Mouse (Mus musculus) myocyte (in vitro differentiated cells): ENCODE measurements around the gene Paqr9. TPM values are rescaled to one million over a fixed set of nuclear protein-coding genes. Genes with fewer than 3 reads are reported as not detected.

Experiments used
- H3K27me3 ChIP-seq: one replicate; pipeline ENCODE4 v1.6.1; 2011; ENCODE audit not compliant: control insufficient read depth, insufficient read depth, insufficient read length
- H3K36me3 ChIP-seq: one replicate; pipeline ENCODE4 v1.6.1; 2011; ENCODE audit not compliant: control insufficient read depth, insufficient read depth
- H3K4me2 ChIP-seq: one replicate; pipeline ENCODE4 v1.6.1; 2011; ENCODE audit warnings: low read depth, control low read depth
- H3K4me3 ChIP-seq: one replicate; pipeline ENCODE4 v1.5.1; 2011; ENCODE audit warnings: mild to moderate bottlenecking, control low read depth, moderate library complexity
- H3K79me2 ChIP-seq: one replicate; pipeline ENCODE4 v1.6.1; 2011; ENCODE audit not compliant: control insufficient read depth, insufficient read depth
- H3ac ChIP-seq: one replicate; pipeline ENCODE4 v1.6.1; 2011; ENCODE audit not compliant: control insufficient read depth, insufficient read length
- CEBPB ChIP-seq: IDR thresholded peaks from 2 replicates; pipeline ENCODE4 v1.6.1; 2011; ENCODE audit warnings: mild to moderate bottlenecking, moderate library complexity; ENCODE audit not compliant: poor library complexity, insufficient read depth, severe bottlenecking
- E2F4 ChIP-seq: IDR thresholded peaks from one replicate; pipeline ENCODE4 v1.6.1; 2011; ENCODE audit warnings: mild to moderate bottlenecking, control low read depth, moderate library complexity; ENCODE audit not compliant: insufficient read depth
- MAX ChIP-seq: IDR thresholded peaks from one replicate; pipeline ENCODE4 v1.6.1; 2011; ENCODE audit warnings: low read depth, mild to moderate bottlenecking, control low read depth
- MYOD1 ChIP-seq, 3 experiments: IDR thresholded peaks; one replicate each; pipeline ENCODE4 v1.6.1; 2011; ENCODE audit warnings: control low read depth in 2 of 3, low read depth in 2 of 3, mild to moderate bottlenecking in 2 of 3, moderate library complexity in 1 of 3; ENCODE audit not compliant: insufficient read length in 2 of 3, control insufficient read depth in 1 of 3
- MYOG ChIP-seq, 3 experiments: IDR thresholded peaks; one replicate each; pipeline ENCODE4 v1.6.1; 2011; ENCODE audit warnings: control low read depth in 2 of 3, low read depth in 2 of 3, mild to moderate bottlenecking in 2 of 3; ENCODE audit not compliant: insufficient read length in 2 of 3, control insufficient read depth in 1 of 3, insufficient read depth in 1 of 3
- POLR2A ChIP-seq: IDR thresholded peaks from one replicate; pipeline ENCODE4 v1.6.1; 2011; ENCODE audit warnings: low read depth, mild to moderate bottlenecking, control low read depth, moderate library complexity; ENCODE audit not compliant: insufficient read length
- POLR2AphosphoS2 ChIP-seq: IDR thresholded peaks from one replicate; pipeline ENCODE4 v1.6.1; 2011; ENCODE audit warnings: low read depth, control low read depth; ENCODE audit not compliant: insufficient read length
- REST ChIP-seq: IDR thresholded peaks from one replicate; pipeline ENCODE4 v1.6.1; 2011; ENCODE audit warnings: mild to moderate bottlenecking, control low read depth, moderate library complexity; ENCODE audit not compliant: insufficient read depth, insufficient read length
- SRF ChIP-seq: IDR thresholded peaks from one replicate; pipeline ENCODE4 v1.6.1; 2011; ENCODE audit warnings: low read depth; ENCODE audit not compliant: control insufficient read depth, insufficient read length
- TCF12 ChIP-seq: IDR thresholded peaks from one replicate; pipeline ENCODE4 v1.6.1; 2011; ENCODE audit warnings: mild to moderate bottlenecking, control low read depth; ENCODE audit not compliant: poor library complexity, insufficient read depth, severe bottlenecking
- TCF3 ChIP-seq: IDR thresholded peaks from one replicate; pipeline ENCODE4 v1.6.1; 2011; ENCODE audit warnings: low read depth, control low read depth; ENCODE audit not compliant: insufficient read length
- USF1 ChIP-seq: IDR thresholded peaks from one replicate; pipeline ENCODE4 v1.6.1; 2011; ENCODE audit warnings: low read depth, mild to moderate bottlenecking, control low read depth, moderate library complexity
- polyA plus RNA-seq: library from polyadenylated mRNA; unstranded; fragments of >200 nt; fragmentation: generic; extraction: Trizol; gene quantifications from one replicate; pipeline ENCODE4 v1.2.1, GENCODE M21; 2012; ENCODE audit warnings: missing spikeins

Gene Paqr9
- polyA plus RNA-seq, 1 experiment, result under 0.01 TPM

DNA sequence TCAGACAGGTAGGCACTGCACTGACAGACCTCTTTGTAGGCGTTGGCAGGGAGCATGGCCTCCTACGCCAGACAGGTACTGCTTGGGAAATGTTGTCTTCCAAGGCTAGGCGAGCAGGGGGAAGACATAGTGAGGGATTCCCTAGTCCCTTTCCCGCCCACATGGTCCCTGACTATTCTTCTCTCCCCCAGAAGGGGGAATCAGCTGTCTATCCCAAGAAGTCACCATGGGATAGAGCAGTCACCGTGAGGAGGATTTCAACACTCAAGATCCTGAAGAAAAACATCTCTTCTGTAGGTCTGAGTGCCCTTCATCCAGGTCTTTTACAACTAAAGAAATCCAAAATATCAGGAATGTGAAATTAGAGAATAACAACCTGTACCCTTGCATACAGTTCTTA is 47.7 kb downstream of the Paqr9 start:
- Histone ChIP-seq H3K79me2 (no peaks in the 10 kb centered on the region), H3ac (no peak overlapping the region), H3K4me3 (no peak overlapping the region), H3K36me3 (no peaks in the 10 kb centered on the region), H3K4me2 (no peak overlapping the region), H3K27me3 (no peaks in the 10 kb centered on the region)
- TF ChIP-seq REST, result no peak
- no peak for TF ChIP-seq TCF12
- no peak for TF ChIP-seq USF1
- no peak for TF ChIP-seq POLR2A
- no peak for TF ChIP-seq POLR2AphosphoS2
- no peak for TF ChIP-seq MAX
- TF ChIP-seq E2F4, result no peak
- TF ChIP-seq MYOG (IDR thresholded peaks at IDR 0.05; ENCODE audit: control insufficient read depth in 1 of 3, insufficient read depth in 1 of 3, insufficient read length in 2 of 3, low read depth in 2 of 3), result no peak
- TF ChIP-seq SRF, result no peak
- TF ChIP-seq TCF3, result no peak
- TF ChIP-seq MYOD1 (IDR thresholded peaks at IDR 0.05; ENCODE audit: control insufficient read depth in 1 of 3, insufficient read length in 2 of 3, low read depth in 2 of 3), result no peak
- TF ChIP-seq CEBPB, result no peak

GRCm38 (mm10) chr9:95612246-95612768 is 52.9 kb downstream of the Paqr9 start:
- no peak overlapping the region for H3ac ChIP-seq
- no peaks in the 10 kb centered on the region for H3K36me3 ChIP-seq
- TF ChIP-seq TCF12 (no peak), POLR2A (no peak)
- no peak overlapping the region for H3K4me2 ChIP-seq
- no peaks in the 10 kb centered on the region for H3K27me3 ChIP-seq
- H3K4me3 ChIP-seq, result no peak overlapping the region
- H3K79me2 ChIP-seq, result no peaks in the 10 kb centered on the region

DNA sequence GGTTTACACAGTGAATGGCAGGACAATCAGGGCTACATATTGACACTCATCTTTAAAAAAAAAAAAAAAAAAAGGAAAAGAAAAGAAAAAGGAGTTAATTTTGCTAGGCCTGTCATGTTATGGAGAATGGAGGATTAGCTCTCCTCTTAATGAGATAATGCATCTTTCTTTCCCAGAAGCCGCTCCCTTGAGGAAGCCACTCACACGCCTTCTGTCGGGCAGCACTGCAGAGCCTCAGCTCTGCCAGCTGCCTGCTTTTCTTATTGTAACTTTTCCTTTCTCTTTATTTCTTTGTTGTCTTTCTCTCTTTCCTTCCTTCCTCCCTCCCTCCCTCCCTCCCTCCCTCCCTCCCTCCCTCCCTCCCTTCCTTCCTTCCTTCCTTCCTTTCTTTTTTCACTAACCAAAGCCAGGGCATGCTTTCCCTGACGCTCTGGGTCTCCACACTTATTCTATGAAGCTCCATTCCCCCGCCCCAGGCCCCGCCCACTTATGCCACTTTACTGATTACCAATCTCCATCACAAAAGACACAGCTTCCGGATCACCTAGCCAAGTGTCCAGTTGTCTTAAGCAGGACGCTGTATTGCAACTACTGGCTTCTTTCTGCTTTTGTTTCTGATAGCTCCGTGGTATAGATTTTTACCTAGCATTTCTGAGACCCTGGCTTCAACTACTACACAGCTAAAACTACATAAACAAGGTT is 54.1 kb downstream of the Paqr9 start:
- Histone ChIP-seq H3K4me2 (no peak overlapping the region), H3K27me3 (no peaks in the 10 kb centered on the region), H3ac (no peak overlapping the region), H3K79me2 (no peaks in the 10 kb centered on the region), H3K36me3 (no peaks in the 10 kb centered on the region), H3K4me3 (no peak overlapping the region)
- no peak for TF ChIP-seq TCF3
- no peak for TF ChIP-seq MYOG (IDR thresholded peaks at IDR 0.05; ENCODE audit: control insufficient read depth in 1 of 3, insufficient read depth in 1 of 3, insufficient read length in 2 of 3, low read depth in 2 of 3)
- TF ChIP-seq USF1, result no peak
- TF ChIP-seq POLR2A, result no peak
- TF ChIP-seq E2F4, result no peak
- TF ChIP-seq REST, result no peak
- TF ChIP-seq POLR2AphosphoS2, result no peak
- no peak for TF ChIP-seq TCF12
- no peak for TF ChIP-seq SRF

DNA sequence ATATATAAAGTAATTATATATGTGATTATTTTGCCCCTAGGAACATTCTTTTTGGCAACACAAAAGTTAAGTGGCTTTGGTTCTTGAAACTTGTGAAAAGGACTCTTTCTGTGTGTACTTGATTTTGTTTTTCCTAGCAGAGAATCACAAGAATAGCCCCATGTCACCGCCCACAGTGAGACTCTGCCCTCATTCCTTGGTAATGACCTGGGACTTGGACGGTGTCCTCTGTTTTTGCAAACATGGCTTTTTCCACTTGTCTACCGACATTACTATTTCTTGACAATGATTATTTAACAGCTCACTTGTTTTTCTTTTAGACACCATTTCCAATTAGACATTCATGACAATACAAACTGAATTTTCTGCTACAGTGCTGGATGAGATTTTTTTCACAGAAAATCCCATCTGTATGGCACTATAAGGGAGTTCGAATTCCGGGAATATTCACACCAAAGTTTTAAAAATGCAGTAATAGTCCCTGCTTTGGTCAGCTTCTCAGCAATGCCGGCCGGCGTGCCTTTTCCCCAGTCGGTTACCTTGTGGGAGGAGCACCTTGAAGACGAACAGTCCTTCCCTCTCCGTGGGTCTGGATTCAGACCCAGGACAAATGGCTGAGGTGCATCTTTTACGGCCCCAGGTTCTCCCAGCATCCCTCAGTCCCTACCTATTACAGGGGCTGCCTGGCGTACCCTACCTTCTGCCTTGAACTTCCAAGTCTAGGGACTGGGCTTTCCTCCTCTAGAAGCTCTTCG is 55.6 kb downstream of the Paqr9 start:
- no peaks in the 10 kb centered on the region for H3K27me3 ChIP-seq
- H3K4me3 ChIP-seq, result no peak overlapping the region
- H3ac ChIP-seq, result no peak overlapping the region
- no peaks in the 10 kb centered on the region for H3K79me2 ChIP-seq
- H3K4me2 ChIP-seq, result no peak overlapping the region
- no peak for TF ChIP-seq E2F4
- TF ChIP-seq REST, result no peak
- no peak for TF ChIP-seq POLR2A
- TF ChIP-seq MAX, result no peak
- TF ChIP-seq POLR2AphosphoS2, result no peak
- H3K36me3 ChIP-seq, result no peaks in the 10 kb centered on the region

DNA sequence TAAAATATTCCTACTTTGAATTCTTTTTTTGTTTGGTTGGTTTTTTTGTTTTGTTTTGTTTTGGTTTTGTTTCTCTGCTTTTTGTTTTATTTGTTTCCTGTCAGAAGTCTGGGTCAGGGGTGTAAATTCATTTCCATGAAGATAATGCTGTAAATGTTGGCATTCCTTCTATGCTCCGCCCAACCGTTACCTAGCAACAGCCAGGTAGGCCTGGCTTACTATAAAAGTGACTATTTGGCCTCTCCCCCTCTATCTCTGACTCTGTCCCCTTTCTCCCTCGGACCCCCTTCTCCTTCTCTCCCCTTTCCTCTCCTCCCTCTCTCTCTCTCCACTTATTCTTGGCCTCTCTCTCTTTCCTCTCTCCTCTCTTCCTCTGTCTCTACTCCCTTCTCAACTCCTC is 56.5 kb downstream of the Paqr9 start:
- H3ac ChIP-seq, result no peak overlapping the region
- no peaks in the 10 kb centered on the region for H3K27me3 ChIP-seq
- H3K4me2 ChIP-seq, result no peak overlapping the region
- no peaks in the 10 kb centered on the region for H3K79me2 ChIP-seq
- H3K36me3 ChIP-seq, result no peaks in the 10 kb centered on the region
- H3K4me3 ChIP-seq, result no peak overlapping the region
- no peak for TF ChIP-seq MAX
- no peak for TF ChIP-seq E2F4
- TF ChIP-seq MYOD1 (IDR thresholded peaks at IDR 0.05; ENCODE audit: control insufficient read depth in 1 of 3, insufficient read length in 2 of 3, low read depth in 2 of 3), result no peak
- TF ChIP-seq MYOG (IDR thresholded peaks at IDR 0.05; ENCODE audit: control insufficient read depth in 1 of 3, insufficient read depth in 1 of 3, insufficient read length in 2 of 3, low read depth in 2 of 3), result no peak

Other genes with a start within 250 kb of the Paqr9 start
- gene Chst2, start 152.9 kb upstream of the Paqr9 start, polyA plus RNA-seq, result 8.4 TPM
- gene U2surp, start 47.7 kb upstream of the Paqr9 start, polyA plus RNA-seq, result 5.5 TPM
- 13.9 TPM for gene Pcolce2, start 77.9 kb downstream of the Paqr9 start, polyA plus RNA-seq
- gene Trpc1, start 190.7 kb downstream of the Paqr9 start, polyA plus RNA-seq, result 0.96 TPM